Mouse (Mus musculus) forebrain, embryonic 15.5 days (tissue): ENCODE results near the gene Ap4m1. TPM values are rescaled to one million over a fixed set of nuclear protein-coding genes. Genes with fewer than 3 reads are reported as not detected.
A peak's percentile ranks its signal among the peaks of the same experiment; 100 is the strongest.

Experiments
- ATAC-seq: fragments of 200-750 bp; cut with Nextera tagmentation; replicated peaks from 2 replicates; pipeline ENCODE4 v1.8.0; 2017; ENCODE audit warnings: mild to moderate bottlenecking, moderate TSS enrichment, moderate library complexity
- H3K27ac ChIP-seq: fragments of 300-500 bp; sonication (generic); replicated peaks from 2 replicates; pipeline ENCODE4 v1.5.1; 2015; ENCODE audit warnings: mild to moderate bottlenecking, inconsistent platforms
- H3K27me3 ChIP-seq: fragments of 300-500 bp; sonication (generic); 2 replicates; pipeline ENCODE4 v1.6.1; 2015; ENCODE audit warnings: inconsistent platforms
- H3K36me3 ChIP-seq: fragments of 300-500 bp; sonication (generic); 2 replicates; pipeline ENCODE4 v1.6.1; 2015; ENCODE audit warnings: mild to moderate bottlenecking, inconsistent platforms
- H3K4me1 ChIP-seq: fragments of 300-500 bp; sonication (generic); 2 replicates; pipeline ENCODE4 v1.6.1; 2015; ENCODE audit warnings: inconsistent platforms
- H3K4me2 ChIP-seq: fragments of 300-500 bp; sonication (generic); replicated peaks from 2 replicates; pipeline ENCODE4 v1.6.1; 2015; ENCODE audit warnings: mild to moderate bottlenecking, inconsistent platforms
- H3K4me3 ChIP-seq: fragments of 300-500 bp; sonication (generic); 2 replicates; pipeline ENCODE4 v1.5.1; 2015; ENCODE audit warnings: mild to moderate bottlenecking, inconsistent platforms
- H3K9ac ChIP-seq: fragments of 300-500 bp; sonication (generic); replicated peaks from 2 replicates; pipeline ENCODE4 v1.6.1; 2015; ENCODE audit warnings: mild to moderate bottlenecking, inconsistent platforms
- H3K9me3 ChIP-seq: fragments of 300-500 bp; sonication (generic); 2 replicates; pipeline ENCODE4 v1.6.1; 2016; ENCODE audit warnings: inconsistent platforms
- WGBS: fragments of 180-500 bp; shearing (Covaris S2); methylation state at CpG from one replicate; pipeline ENCODE4 v1.1.7; 2015; ENCODE audit warnings: mixed read lengths; 5-methylcytosine and 5-hydroxymethylcytosine counted together
- polyA plus RNA-seq: library from polyadenylated mRNA; unstranded; fragments of >200 nt; fragmentation: Nextera tagmentation; extraction: Ambion mirVana; gene quantifications from 2 replicates; pipeline ENCODE4 v1.2.1, GENCODE M21; 2015

Ap4m1 gene
- 29.5 and 29.6 TPM in 2 replicates for polyA plus RNA-seq

DNA sequence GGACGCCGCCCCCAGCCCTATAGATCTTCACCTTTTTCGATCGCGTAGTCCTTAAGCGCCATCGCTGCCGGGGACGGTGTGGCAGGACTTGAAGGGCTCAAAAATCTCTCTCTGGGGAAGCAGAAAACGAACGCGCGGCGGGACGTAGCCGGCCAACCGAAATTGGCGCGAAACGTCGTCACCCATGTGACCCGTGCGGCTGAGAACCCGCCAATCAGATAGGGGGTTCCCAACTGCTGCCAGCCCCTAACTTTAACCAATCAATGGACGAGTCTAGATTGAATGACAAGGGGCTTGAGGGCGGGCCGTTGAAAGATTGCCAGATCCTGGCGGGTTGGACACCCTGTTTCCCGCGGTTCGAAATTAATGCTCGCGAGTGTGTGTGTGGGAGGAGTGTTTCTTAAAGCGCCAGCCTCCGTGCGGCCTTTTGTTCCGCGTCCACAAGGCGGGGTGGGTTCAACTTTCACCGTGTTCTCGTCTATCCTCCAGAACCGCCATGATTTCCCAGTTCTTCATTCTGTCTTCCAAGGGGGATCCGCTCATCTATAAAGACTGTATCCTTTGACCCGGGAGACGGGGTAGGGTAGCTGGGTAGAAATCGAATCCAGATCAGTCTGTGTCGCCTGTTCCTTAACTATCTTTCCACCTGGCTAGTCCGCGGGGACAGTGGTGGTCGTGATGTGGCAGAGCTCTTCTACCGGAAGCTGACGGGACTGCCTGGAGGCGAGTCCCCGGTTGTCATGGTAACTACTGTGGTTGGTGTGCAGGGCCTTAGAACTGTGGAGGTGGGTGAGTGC is at the start of gene Ap4m1, which contains the start of gene Mcm7:
Gene Ap4m1 (plus strand): TSS at position 308 of the 797 bp plus-strand sequence.
Gene Mcm7 (minus strand): TSS at position 728 of the 797 bp plus-strand sequence.
- peak; percentile 95 for ATAC-seq
- under 1% methylated on average over 54 of the region's 54 CpGs for WGBS

DNA sequence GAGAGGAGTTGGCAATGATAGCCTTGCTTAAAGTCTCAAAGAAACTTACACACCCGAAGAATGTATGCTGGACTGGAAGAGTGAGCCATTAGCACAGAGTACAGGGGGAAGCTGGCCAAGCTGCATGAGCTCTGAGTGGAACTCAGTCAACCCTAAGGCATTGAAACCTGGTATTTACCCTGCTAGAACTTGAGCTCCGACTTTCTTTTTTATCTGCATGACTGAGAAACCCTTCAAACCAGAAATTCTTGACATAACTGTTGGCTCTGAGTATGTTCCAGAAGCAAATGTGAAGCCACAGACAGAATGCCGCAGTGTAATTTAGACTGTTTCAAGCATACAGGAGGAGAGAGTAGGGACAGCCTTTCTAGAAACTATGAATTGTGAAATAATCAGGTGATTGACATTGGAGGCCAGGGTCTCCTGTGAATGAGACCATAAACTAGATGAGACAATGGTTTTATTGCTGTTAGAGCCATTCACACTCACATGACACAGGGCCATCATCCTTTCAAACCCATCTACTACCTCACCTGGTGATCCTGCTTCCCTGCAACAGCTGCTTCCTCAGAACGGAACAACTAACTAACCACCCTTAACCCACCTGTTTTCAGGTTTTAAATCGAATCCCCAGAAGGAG is 39.3 kb upstream of the Ap4m1 start:
- Histone ChIP-seq H3K36me3 (peaks cover 77% of the 10 kb centered on the region), H3K4me1 (no peaks in the 10 kb centered on the region), H3K9ac (no peak overlapping the region), H3K9me3 (no peaks in the 10 kb centered on the region), H3K27me3 (no peaks in the 10 kb centered on the region), H3K4me3 (no peak overlapping the region), H3K27ac (no peak overlapping the region), H3K4me2 (no peak overlapping the region)
- ATAC-seq = no peak
- WGBS = 93% methylated on average over 5 of the region's 5 CpGs

More for the DNA sequence above, at the start of gene Ap4m1, which contains the start of gene Mcm7:
- Histone ChIP-seq H3K36me3 (peaks cover 47% of the 10 kb centered on the region), H3K4me3 (peak within 1 kb of the TSS; percentile 83), H3K27ac (peak within 1 kb of the TSS; percentile 98), H3K9me3 (no peaks in the 10 kb centered on the region), H3K27me3 (no peaks in the 10 kb centered on the region), H3K9ac (peak within 1 kb of the TSS; percentile 79), H3K4me1 (peaks cover 31% of the 10 kb centered on the region), H3K4me2 (peak within 1 kb of the TSS; percentile 85)

DNA sequence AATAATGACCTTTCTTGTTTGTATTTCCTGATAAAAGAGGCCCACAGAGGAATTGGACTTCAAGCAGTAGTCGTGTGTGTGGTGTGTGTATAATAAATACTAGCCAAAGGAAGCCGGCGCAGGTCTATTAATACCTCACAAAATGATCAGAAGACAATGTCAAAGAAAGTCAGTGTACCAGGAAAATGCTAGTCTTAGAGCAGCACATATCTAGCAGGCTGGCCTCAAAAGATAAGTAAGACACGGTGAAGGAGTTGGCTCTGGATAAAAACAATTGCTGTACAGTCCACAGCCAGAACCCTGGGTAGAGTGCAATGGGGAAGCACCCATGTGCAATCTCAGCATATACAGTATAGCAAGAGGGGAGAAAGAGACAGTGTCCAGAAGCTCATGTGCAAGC is 34.5 kb upstream of the Ap4m1 start:
- H3K36me3 ChIP-seq = peaks cover 44% of the 10 kb centered on the region
- WGBS = 91% methylated on average over 4 of the region's 4 CpGs
- ATAC-seq = no peak

DNA sequence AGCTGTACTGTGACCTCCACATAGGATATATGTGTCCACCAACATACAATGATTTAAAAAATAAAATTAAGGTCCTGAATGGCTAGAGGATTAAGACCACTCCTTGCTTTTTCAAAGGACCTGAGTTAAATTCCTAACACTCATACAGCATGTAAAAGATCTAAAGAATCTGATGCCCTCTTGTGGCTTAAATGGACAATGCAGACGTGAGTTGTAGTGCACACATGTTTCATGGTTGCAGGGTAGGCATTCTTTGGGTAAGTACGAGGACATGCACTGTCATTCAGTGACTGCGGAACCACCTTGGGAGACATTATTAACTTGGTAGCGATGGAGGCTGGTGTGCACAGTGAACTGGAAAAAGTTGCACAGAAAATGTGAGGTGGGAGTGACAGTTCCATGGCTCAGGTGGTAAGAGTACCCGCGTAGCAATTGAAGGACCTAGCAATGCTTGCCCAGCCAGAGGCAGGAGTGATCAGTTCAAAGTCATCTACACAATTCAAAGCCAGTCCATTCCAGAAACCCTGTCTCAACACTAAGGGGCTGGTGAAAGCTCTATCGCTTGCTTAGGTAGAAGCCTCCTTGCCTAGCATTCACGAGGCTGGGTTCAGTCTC is 33.8 kb upstream of the Ap4m1 start:
- 0 out of 2 replicates have a peak, but pooled peaks have one; percentile 48 for ATAC-seq
- no peaks in the 10 kb centered on the region for H3K4me1 ChIP-seq
- H3K36me3 ChIP-seq = peaks cover 42% of the 10 kb centered on the region
- WGBS = 69% methylated on average over 8 of the region's 8 CpGs
- H3K9ac ChIP-seq = no peak overlapping the region
- no peak overlapping the region for H3K4me2 ChIP-seq
- H3K27ac ChIP-seq = no peak overlapping the region
- no peak overlapping the region for H3K4me3 ChIP-seq
- H3K27me3 ChIP-seq = no peaks in the 10 kb centered on the region
- no peaks in the 10 kb centered on the region for H3K9me3 ChIP-seq

More for the DNA sequence above, 34.5 kb upstream of the Ap4m1 start:
- Histone ChIP-seq H3K4me2 (no peak overlapping the region), H3K4me3 (no peak overlapping the region), H3K9me3 (no peaks in the 10 kb centered on the region), H3K9ac (no peak overlapping the region), H3K27me3 (no peaks in the 10 kb centered on the region), H3K4me1 (no peaks in the 10 kb centered on the region), H3K27ac (no peak overlapping the region)

DNA sequence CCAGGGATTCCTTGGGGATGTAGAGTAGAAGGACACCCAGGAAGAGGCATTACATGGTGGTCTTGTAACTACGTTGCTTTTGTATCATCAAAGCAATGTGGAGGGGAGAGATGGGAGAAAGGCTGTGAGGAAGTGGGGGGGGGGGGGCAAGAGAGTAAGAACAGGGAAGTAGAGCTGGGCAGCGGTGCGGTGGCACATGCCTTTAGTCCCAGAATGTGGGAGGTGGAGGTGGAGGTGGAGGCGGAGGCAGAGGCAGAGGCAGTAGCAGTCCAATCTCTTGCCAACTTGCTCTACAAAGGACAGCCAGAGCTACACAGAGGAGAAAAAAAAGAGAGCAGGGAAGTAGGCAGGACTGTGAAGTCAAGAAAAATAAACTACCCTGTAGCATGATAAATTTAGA is 33.2 kb upstream of the Ap4m1 start:
- no peak for ATAC-seq
- H3K9me3 ChIP-seq = no peaks in the 10 kb centered on the region
- H3K9ac ChIP-seq = no peak overlapping the region
- H3K4me2 ChIP-seq = no peak overlapping the region
- H3K27me3 ChIP-seq = no peaks in the 10 kb centered on the region
- no peak overlapping the region for H3K4me3 ChIP-seq
- peaks cover 42% of the 10 kb centered on the region for H3K36me3 ChIP-seq
- no peak overlapping the region for H3K27ac ChIP-seq
- 90% methylated on average over 4 of the region's 4 CpGs for WGBS
- no peaks in the 10 kb centered on the region for H3K4me1 ChIP-seq

DNA sequence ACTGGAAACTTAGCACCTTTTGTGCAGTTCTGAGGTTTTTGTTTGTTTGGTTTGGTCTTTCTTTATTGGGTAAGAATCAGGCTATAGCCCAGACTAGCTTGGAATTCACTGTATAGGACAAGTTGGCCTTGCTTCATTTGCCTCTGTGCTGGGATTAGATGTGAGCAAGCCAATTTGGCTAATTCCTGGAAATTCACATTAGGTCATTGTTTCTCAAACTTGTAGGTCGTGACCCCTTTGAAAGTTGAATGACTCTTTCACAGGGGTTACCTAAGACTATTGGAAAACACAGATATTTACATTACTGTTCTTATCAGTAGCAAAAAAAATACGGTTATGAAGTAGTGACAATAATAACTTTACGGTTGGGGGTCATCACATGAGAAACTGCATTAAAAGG is 17.4 kb upstream of the Ap4m1 start:
- Histone ChIP-seq H3K4me2 (peak overlapping the region; percentile 62), H3K36me3 (peaks cover 25% of the 10 kb centered on the region), H3K9me3 (no peaks in the 10 kb centered on the region), H3K9ac (peak overlapping the region; percentile 96), H3K4me1 (peaks cover 10% of the 10 kb centered on the region), H3K27ac (no peak overlapping the region), H3K27me3 (no peaks in the 10 kb centered on the region), H3K4me3 (peak overlapping the region; percentile 86)
- 83% methylated on average over 3 of the region's 3 CpGs for WGBS
- ATAC-seq = no peak

DNA sequence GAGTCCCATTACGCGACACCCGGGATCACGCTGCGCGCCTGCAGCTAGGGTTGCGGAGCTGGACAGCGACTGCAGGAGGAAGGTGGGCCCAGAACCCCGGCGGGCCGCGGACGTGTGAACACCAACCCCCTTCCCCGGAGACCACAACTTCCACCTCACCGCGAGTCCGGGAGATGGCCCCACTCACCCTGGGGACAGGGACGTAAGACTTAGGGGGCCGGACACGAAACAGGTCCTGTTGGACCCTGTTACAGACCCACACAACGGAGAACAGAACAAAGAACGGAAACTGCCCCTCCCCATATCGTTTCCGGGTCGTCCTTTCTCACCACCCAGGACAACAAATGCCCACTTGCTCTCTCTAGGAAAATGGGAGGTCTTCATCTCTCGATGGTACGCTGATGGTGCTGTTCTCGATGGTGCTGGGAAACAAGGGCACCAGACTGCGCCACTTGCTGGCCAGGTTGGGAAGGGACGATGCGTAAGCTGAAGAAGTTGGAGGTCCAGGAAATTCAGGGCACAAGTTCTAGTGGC is 16.3 kb upstream of the Ap4m1 start, which contains the start of gene Zfp113:
Gene Zfp113 (minus strand): TSS at position 302 of the 534 bp plus-strand sequence.
- Histone ChIP-seq H3K4me3 (peak within 1 kb of the TSS; percentile 86), H3K27me3 (no peaks in the 10 kb centered on the region), H3K9ac (peak within 1 kb of the TSS; percentile 96), H3K27ac (peak within 1 kb of the TSS; percentile 96), H3K36me3 (peaks cover 22% of the 10 kb centered on the region), H3K4me2 (peak within 1 kb of the TSS; percentile 62), H3K9me3 (no peaks in the 10 kb centered on the region), H3K4me1 (peaks cover 14% of the 10 kb centered on the region)
- peak; percentile 98 for ATAC-seq
- under 1% methylated on average over 31 of the region's 31 CpGs for WGBS

DNA sequence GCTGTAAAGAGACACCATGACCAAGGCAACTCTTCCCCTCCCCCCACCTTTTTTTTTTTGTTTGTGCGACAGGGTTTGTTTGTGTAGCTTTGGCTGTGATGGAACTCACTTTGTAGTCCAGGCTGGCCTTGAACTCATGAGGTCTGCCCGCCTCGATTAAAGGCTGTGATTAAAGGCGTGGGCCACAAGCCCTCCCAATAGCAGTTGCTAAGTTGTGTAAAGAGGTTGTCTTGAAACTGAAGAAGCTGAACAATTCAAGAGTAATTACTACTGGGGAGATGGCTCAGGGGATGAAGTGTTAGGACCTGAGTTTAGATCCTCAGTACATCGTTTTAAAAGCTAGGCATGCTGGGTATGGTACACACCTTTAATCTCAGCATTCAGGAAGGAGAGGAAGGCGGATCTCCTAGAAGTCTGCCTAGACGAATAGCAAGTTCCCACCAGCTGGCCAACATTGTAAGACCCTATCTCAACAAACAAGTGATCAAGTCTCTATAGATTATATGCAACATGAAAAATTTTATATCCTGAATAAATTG is 11.5 kb upstream of the Ap4m1 start:
- 69% methylated on average over 7 of the region's 7 CpGs for WGBS
- no peaks in the 10 kb centered on the region for H3K27me3 ChIP-seq
- H3K9ac ChIP-seq = peak overlapping the region; percentile 79
- peak overlapping the region; percentile 76 for H3K27ac ChIP-seq
- peak overlapping the region; percentile 80 for H3K4me3 ChIP-seq
- peaks cover 31% of the 10 kb centered on the region for H3K36me3 ChIP-seq
- peak overlapping the region; percentile 48 for H3K4me2 ChIP-seq
- peaks cover 16% of the 10 kb centered on the region for H3K4me1 ChIP-seq
- ATAC-seq = 0 out of 2 replicates have a peak, but pooled peaks have one; percentile 1
- no peaks in the 10 kb centered on the region for H3K9me3 ChIP-seq

DNA sequence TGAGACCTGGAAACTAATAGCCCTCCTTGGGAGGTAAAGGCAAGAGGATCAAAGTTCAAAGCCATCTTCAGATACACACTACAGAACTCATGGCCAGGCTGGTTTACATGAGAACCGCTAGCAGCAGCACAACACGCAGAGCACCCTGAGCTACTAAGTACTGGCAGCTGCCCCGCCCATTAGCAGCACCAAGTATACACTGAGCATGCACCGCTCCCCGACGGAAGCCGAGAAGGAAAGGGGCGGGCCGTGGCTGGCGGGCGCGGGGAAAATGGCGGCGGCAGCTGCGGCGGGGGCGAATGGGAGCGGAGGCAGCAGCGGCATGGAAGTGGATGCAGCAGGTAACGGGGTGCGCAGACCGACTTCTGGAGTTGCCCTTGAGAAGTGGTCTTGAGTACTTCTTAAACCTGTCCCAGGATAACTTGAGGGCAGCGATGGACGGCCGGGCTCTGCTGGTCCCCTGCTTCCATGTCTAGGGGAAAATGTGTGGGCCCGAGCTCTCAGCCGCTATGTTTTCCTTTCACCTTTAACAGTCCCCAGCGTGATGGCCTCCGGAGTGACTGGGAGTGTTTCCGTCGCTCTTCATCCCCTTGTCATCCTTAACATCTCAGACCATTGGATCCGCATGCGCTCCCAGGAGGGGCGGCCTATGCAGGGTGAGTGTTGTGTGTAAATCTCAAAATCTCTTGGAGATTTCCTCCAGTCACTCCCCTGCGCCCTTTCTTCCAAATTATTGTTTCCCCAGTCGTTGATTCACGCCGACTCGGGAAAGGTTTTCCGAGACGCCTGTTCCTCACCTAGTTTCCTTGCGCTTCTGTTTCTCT is 10.7 kb upstream of the Ap4m1 start, which contains the start of gene Cops6:
Gene Cops6 (plus strand): TSS at position 230 of the 824 bp plus-strand sequence.
- H3K4me2 ChIP-seq = peak within 1 kb of the TSS; percentile 48
- peaks cover 39% of the 10 kb centered on the region for H3K36me3 ChIP-seq
- WGBS = 1% methylated on average over 42 of the region's 42 CpGs
- peak; percentile 97 for ATAC-seq
- peaks cover 16% of the 10 kb centered on the region for H3K4me1 ChIP-seq
- H3K9me3 ChIP-seq = no peaks in the 10 kb centered on the region
- H3K27me3 ChIP-seq = no peaks in the 10 kb centered on the region
- H3K27ac ChIP-seq = peak within 1 kb of the TSS; percentile 76
- H3K9ac ChIP-seq = peak within 1 kb of the TSS; percentile 79
- peak within 1 kb of the TSS; percentile 80 for H3K4me3 ChIP-seq

DNA sequence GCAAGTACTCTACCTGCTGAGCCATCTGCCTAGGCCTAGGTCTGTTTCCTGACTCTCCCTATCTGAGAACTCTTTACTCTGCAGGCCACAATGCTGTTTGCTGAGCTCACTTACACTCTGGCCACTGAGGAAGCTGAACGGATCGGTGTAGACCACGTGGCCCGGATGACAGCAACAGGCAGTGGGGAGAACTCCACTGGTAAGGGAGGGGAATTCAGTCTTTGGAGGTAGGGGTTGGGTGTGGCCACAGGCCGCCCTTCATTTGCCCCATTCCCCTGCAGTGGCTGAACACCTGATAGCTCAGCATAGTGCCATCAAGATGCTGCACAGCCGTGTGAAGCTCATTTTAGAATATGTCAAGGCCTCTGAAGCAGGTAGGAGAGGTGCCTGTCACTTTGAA is 8.8 kb upstream of the Ap4m1 start:
- Histone ChIP-seq H3K4me3 (no peak overlapping the region), H3K27ac (no peak overlapping the region), H3K9ac (no peak overlapping the region), H3K4me2 (no peak overlapping the region), H3K4me1 (peaks cover 16% of the 10 kb centered on the region), H3K27me3 (no peaks in the 10 kb centered on the region), H3K9me3 (no peaks in the 10 kb centered on the region), H3K36me3 (peaks cover 59% of the 10 kb centered on the region)
- WGBS = 69% methylated on average over 6 of the region's 6 CpGs
- ATAC-seq = no peak

DNA sequence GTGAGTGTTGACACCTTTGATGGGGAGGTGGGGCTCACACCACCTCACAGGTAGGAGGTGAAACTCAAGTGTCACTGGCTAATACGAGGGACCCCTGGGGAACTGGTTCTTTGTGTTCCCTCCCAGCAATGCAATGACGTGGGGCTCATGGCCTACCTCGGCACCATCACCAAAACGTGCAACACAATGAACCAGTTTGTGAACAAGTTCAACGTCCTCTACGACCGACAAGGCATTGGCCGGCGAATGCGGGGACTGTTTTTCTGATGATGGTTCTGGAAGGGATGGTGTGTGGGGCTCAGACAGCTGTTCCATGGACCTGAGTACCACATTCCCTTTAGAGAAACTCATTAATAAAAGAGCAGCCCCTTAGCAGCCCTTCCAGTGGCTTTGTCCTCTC is 8.2 kb upstream of the Ap4m1 start:
- peaks cover 64% of the 10 kb centered on the region for H3K36me3 ChIP-seq
- H3K4me1 ChIP-seq = peaks cover 16% of the 10 kb centered on the region
- H3K9me3 ChIP-seq = no peaks in the 10 kb centered on the region
- H3K4me2 ChIP-seq = no peak overlapping the region
- no peak for ATAC-seq
- no peaks in the 10 kb centered on the region for H3K27me3 ChIP-seq
- no peak overlapping the region for H3K27ac ChIP-seq
- WGBS = 58% methylated on average over 10 of the region's 10 CpGs
- H3K4me3 ChIP-seq = no peak overlapping the region
- no peak overlapping the region for H3K9ac ChIP-seq
